Mouse (Mus musculus) R1 (cell line): ENCODE measurements at regions not wholly inside any gene's neighbourhood (a gene's known extent, or its start where the extent isn't known, plus 50 kb on each side); places are given as distances from the start of the nearest gene placed in this dataset.
A peak's percentile ranks its signal among the peaks of the same experiment; 100 is the strongest.

ENCODE experiments used
- DNase-seq: peaks from one replicate; pipeline ENCODE4 v3.0.0-alpha.2; 2018; ENCODE audit warnings: low read depth, low spot score

- DNase-seq, result peak; percentile 72
Measured at GRCm38 (mm10) chr8:78003888-78004543, 209.1 kb upstream of the Ttc29 start.

GRCm38 (mm10) chr8:78004891-78005290 lies 208.2 kb upstream of the Ttc29 start:
- DNase-seq, result no peak

DNA sequence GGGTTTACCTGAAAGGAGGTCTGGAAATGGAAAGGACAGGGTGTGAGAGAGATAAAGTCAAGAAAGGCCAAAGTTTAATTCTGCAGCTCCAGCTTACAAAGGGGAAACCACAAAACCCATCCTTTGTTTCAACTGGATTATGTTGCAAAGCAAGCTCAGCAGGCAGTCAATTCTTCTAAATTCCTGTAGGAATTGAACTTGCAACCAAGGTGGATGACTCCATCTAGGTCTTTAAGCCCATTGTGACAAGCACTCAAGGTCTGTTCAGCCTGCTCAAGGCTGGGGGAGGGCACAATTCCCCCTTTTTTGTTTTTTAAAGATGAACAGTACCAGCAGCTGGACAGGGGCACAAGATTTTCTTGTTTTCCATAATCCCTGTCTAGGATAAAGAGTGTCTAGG lies 200.0 kb upstream of the Ttc29 start:
- peak; percentile 95 for DNase-seq

DNA sequence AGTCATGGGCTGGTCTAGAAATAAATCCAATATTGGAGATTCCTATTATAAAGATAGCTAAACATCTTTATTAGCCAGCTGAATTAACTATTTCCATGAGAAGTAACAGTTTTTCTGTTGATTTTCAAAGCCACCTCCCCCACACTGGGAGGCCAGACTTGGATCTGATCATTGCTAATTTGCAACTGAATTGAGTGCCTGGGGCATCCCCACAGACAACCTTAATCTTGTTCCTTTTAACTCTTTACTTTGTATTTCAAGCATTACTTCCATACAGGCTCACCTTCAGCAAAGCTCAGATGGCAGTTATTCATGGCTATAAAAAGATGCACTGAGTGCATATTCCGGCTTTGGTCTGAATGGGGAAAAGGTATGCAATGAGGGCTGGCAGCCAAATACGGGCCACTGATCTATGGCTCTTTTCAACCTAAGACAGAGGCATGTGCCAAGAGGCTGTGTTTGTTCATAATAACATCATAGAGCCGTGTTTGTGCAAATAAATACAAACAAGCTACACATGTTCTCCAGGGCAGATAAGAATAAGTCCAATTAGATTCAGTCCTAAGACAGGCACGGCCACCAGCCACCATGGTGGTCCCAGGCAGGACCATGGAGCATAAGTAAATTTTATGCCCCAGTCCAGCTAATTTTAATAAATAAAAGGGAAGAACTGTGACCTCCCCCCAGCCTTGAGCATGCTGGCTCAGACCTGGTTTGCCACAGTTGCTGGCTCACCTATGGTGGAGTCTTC lies 194.5 kb upstream of the Ttc29 start:
- peak; percentile 64 for DNase-seq

GRCm38 (mm10) chr8:78021473-78021872 lies 191.6 kb upstream of the Ttc29 start:
- no peak for DNase-seq

DNA sequence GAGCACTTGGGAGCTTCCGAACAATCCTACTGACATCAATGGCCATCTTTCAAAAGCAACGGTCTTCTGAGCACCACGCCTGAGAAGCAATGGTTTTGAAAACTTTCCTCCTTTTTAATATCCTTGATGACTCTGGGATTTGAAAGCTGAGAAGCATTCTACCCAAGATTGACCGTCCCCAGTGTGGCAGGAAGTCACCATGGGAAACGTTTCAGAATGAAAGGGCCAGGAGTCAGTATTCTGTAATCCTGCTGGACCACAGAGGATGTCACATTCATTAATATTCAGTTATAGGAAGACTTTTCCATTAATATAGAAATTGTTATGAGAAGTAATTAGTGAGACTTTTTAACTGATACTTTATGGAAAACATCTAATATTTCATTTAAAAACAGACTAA lies 190.1 kb upstream of the Ttc29 start:
- no peak for DNase-seq

- no peak for DNase-seq
Measured at GRCm38 (mm10) chr8:78023467-78023866, 189.6 kb upstream of the Ttc29 start.

- no peak for DNase-seq
Measured at GRCm38 (mm10) chr8:78023936-78024335, 189.2 kb upstream of the Ttc29 start.

GRCm38 (mm10) chr8:78024964-78025363 lies 188.1 kb upstream of the Ttc29 start:
- DNase-seq, result no peak

- DNase-seq, result no peak
Measured at GRCm38 (mm10) chr8:78027371-78027770, 185.7 kb upstream of the Ttc29 start.

GRCm38 (mm10) chr8:78028928-78029327 lies 184.2 kb upstream of the Ttc29 start:
- DNase-seq, result no peak

- DNase-seq, result no peak
Measured at GRCm38 (mm10) chr8:78031811-78032210, 181.3 kb upstream of the Ttc29 start.

DNA sequence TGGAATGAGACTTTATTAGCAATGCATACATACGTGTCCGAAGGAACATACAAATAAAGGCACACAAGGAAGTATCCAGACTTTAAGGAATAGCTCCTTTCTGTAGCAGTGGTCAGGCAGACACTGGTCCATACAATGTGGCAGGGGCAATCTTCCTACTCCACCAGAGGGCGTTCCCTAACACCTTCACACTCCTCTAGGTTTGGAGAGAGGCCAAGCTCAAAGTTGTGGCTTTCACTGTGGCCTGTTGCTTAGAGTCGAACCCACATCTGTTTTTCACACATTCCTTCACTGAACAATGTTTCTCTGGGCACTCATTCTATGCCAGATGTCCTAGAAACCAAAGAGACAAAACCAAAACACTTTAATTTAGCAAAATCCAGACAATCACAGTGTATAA lies 178.4 kb upstream of the Ttc29 start:
- no peak for DNase-seq

GRCm38 (mm10) chr8:78037218-78037617 lies 175.9 kb upstream of the Ttc29 start:
- DNase-seq, result no peak

- no peak for DNase-seq
Measured at GRCm38 (mm10) chr8:78046691-78047090, 166.4 kb upstream of the Ttc29 start.

- no peak for DNase-seq
Measured at GRCm38 (mm10) chr8:78050768-78051167, 162.3 kb upstream of the Ttc29 start.

- DNase-seq, result no peak
Measured at GRCm38 (mm10) chr8:78054435-78054834, 158.7 kb upstream of the Ttc29 start.

DNA sequence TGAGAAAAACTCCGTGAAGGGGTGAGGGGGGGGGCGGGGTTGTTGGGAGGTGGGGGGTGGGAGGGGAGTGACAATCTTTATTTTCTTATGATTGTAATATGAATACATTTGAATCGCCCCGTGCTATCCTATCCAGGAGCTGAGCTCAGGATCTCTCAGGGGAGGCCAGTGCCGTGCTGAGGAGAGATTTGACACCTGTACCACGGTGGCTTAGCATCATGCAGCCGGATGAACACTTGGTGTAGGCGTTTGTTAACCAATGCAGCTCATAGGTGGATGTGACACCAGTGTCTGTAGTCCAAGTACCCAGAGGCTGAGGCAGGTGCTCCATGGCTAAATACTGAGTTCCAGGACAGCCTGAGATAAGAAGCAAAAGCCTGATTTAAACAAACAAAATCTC lies 158.2 kb upstream of the Ttc29 start:
- DNase-seq, result no peak

GRCm38 (mm10) chr8:78055531-78055930 lies 157.6 kb upstream of the Ttc29 start:
- DNase-seq, result no peak

GRCm38 (mm10) chr8:78057357-78057756 lies 155.7 kb upstream of the Ttc29 start:
- DNase-seq, result no peak

DNA sequence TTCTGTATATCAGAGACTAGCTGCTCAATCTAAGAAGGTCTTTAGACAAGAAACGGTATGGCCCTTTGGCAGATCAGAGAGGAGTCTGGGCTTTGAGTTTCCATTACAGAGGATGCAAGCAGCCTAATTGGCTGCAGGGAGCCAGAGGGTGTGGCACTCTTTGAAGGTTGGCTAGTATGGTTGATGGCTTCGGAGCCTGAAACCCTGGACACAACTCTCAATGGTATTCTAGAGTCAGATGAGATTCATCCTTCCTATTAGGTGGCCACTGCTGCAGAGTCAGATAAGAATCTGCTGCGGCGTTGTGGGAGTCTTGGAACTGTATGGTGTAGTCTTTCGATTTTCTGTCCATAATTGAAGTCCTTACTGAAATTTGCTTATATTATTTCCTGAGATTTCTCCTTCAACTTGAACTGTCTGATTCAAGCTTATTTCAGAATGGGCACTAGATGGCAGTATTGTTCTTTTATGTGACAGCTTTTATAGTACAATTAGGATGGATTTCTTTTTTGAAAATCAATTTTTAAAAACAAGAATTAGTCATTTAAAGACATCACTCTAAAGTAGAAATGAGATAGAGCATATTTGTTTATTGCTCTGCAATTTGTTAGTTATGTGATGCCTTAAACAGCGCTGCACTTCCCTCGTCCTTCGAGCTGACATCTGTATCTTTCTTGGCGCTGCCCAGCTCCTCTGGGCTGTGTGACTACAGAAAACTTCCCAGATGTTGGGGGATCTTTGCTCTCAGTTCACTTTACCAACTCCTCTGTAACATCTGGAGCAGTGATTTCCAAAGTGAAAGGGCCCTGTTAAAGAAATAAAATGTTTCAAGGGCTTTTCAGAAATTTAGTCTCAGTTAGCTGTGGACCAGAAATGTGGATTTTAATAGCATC lies 151.0 kb upstream of the Ttc29 start:
- DNase-seq, result peak; percentile 67

DNA sequence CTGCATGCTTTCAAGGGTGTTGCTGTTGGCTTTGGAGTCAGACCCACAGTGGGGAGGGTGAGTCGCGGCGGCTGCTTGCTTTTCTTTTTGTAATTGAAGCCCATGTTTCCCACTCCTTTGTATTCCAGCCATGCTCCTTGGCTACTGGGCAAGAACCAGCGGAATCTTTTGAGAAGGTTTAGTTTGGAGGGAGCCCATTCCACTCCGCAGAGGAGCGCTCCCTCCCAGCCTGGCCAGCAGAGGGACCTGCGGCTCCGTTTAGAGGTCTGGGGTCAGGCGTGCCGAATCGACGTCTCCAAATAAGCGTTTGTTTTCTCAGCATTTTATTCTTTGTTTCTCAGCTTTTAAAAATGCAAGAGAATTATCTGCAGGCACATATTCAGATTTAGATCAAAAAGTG lies 149.6 kb upstream of the Ttc29 start:
- peak; percentile 70 for DNase-seq
